Mouse (Mus musculus) bone marrow, adult 2 months (tissue): ENCODE results near the gene Wfikkn2.

Source experiments
- CTCF ChIP-seq: fragments of 200-500 bp; IDR thresholded peaks from 2 replicates; pipeline ENCODE4 v1.5.1; 2011; ENCODE audit warnings: low read length, control low read depth; ENCODE audit not compliant: control insufficient read depth, insufficient read depth
- POLR2A ChIP-seq: fragments of 200-500 bp; IDR thresholded peaks from 2 replicates; pipeline ENCODE4 v1.6.1; 2011; ENCODE audit warnings: low read depth, mild to moderate bottlenecking, control low read depth, low read length, borderline replicate concordance; ENCODE audit not compliant: control insufficient read depth

DNA sequence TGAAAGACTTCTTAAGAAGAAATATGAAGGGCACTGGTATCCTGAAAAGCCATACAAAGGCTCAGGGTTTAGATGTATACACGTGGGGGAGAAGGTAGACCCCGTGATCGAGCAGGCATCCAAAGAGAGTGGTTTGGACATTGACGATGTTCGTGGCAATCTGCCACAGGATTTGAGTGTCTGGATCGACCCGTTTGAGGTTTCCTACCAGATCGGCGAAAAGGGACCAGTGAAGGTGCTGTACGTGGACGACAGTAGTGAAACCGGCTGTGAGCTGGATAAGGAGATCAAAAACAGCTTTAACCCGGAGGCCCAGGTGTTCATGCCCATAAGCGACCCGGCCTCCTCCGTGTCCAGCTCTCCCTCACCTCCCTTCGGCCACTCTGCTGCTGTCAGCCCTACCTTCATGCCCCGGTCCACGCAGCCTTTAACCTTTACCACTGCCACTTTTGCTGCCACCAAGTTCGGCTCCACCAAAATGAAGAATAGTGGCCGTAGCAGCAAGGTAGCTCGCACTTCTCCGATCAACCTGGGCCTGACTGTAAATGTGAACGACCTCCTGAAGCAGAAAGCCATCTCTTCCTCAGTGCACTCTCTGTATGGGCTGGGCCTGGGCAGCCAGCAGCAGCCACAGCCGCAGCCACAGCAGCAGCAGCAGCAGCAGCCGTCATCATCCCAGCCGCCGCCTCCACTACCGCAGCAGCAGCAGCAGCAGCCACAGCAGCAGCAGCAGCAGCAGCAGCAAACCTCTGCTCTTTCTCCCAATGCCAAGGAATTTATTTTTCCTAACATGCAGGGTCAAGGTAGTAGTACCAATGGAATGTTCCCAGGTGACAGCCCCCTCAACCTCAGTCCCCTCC, 31.8 kb downstream of the Wfikkn2 start:
- TF ChIP-seq POLR2A (no peak), CTCF (no peak)
